Mouse (Mus musculus) ES-E14 (cell line): ENCODE measurements around the gene Wbp11.

Experiments
- CHD2 ChIP-seq: IDR thresholded peaks from 2 replicates; pipeline ENCODE4 v1.6.1; 2014; ENCODE audit warnings: mild to moderate bottlenecking, low read depth, low read length, inconsistent platforms
- HCFC1 ChIP-seq: IDR thresholded peaks from 2 replicates; pipeline ENCODE4 v1.6.1; 2012; ENCODE audit warnings: low read length, inconsistent platforms, borderline replicate concordance; ENCODE audit not compliant: insufficient read depth
- MAFK ChIP-seq: IDR thresholded peaks from 2 replicates; pipeline ENCODE4 v1.6.1; 2014; ENCODE audit warnings: mild to moderate bottlenecking, low read depth, low read length, inconsistent platforms; ENCODE audit not compliant: insufficient read depth
- ZC3H11A ChIP-seq: IDR thresholded peaks from 2 replicates; pipeline ENCODE4 v1.6.1; 2012; ENCODE audit warnings: low read depth, mild to moderate bottlenecking, inconsistent platforms, low read length, borderline replicate concordance

GRCm38 (mm10) chr6:136805409-136805775, 22.6 kb downstream of the Wbp11 start:
- TF ChIP-seq HCFC1 (no peak), MAFK (no peak), ZC3H11A (no peak), CHD2 (no peak)
